Mouse (Mus musculus) liver, embryonic 14.5 days (tissue): ENCODE measurements around the gene Aoc2. TPM values are rescaled to one million over a fixed set of nuclear protein-coding genes. Genes with fewer than 3 reads are reported as not detected.

Source experiments
- ATAC-seq: fragments of 200-750 bp; cut with Nextera tagmentation; 2 replicates; pipeline ENCODE4 v1.8.0; 2017; ENCODE audit warnings: moderate number of reproducible peaks, mild to moderate bottlenecking, moderate library complexity; ENCODE audit not compliant: insufficient read depth
- DNase-seq, 3 experiments: peaks; one replicate each; pipeline ENCODE4 v3.0.0-alpha.2; 2012 to 2013; ENCODE audit warnings: low read depth in 3 of 3, low spot score in 3 of 3
- H3K27ac ChIP-seq: fragments of 300-500 bp; sonication (generic); 2 replicates; pipeline ENCODE4 v1.5.1; 2014; ENCODE audit warnings: moderate library complexity, mild to moderate bottlenecking, control low read depth, inconsistent platforms
- H3K27me3 ChIP-seq: fragments of 300-500 bp; sonication (generic); 2 replicates; pipeline ENCODE4 v1.6.1; 2014; ENCODE audit warnings: mild to moderate bottlenecking, low read length, moderate library complexity; ENCODE audit not compliant: control insufficient read depth, insufficient read depth
- H3K36me3 ChIP-seq: fragments of 300-500 bp; sonication (generic); replicated peaks from 2 replicates; pipeline ENCODE4 v1.6.1; 2014; ENCODE audit warnings: low read depth; ENCODE audit not compliant: control insufficient read depth, insufficient read depth
- H3K4me1 ChIP-seq, 2 experiments: fragments of 200-500 bp in 1 of 2; fragments of 300-500 bp in 1 of 2; sonication (generic) in 1 of 2; replicated peaks; 2 replicates each; pipeline ENCODE4 v1.6.1; 2012 to 2014; ENCODE audit warnings: antibody characterized with exemption in 1 of 2, inconsistent platforms in 1 of 2, low read length in 1 of 2; ENCODE audit not compliant: control insufficient read depth in 2 of 2, insufficient read depth in 2 of 2
- H3K4me2 ChIP-seq: fragments of 300-500 bp; sonication (generic); 2 replicates; pipeline ENCODE4 v1.6.1; 2014; ENCODE audit warnings: low read depth, mild to moderate bottlenecking, control low read depth, moderate library complexity
- H3K4me3 ChIP-seq, 2 experiments: fragments of 200-500 bp in 1 of 2; fragments of 300-500 bp in 1 of 2; sonication (generic) in 1 of 2; 2 replicates each; pipeline ENCODE4 v1.5.1; 2012 to 2014; ENCODE audit warnings: low read depth in 2 of 2, low read length in 2 of 2, mild to moderate bottlenecking in 2 of 2, control low read depth in 1 of 2, inconsistent platforms in 1 of 2, moderate library complexity in 1 of 2; ENCODE audit not compliant: insufficient read depth in 1 of 2
- H3K9ac ChIP-seq: fragments of 300-500 bp; sonication (generic); replicated peaks from 2 replicates; pipeline ENCODE4 v1.6.1; 2014; ENCODE audit warnings: mild to moderate bottlenecking, control low read depth, moderate library complexity
- H3K9me3 ChIP-seq: fragments of 300-500 bp; sonication (generic); 2 replicates; pipeline ENCODE4 v1.6.1; 2016; ENCODE audit warnings: low read length, mixed read lengths; ENCODE audit not compliant: control insufficient read depth
- CTCF ChIP-seq: IDR thresholded peaks from 2 replicates; pipeline ENCODE4 v1.5.1; 2016; ENCODE audit warnings: antibody characterized with exemption, low read depth, control low read depth
- EP300 ChIP-seq: IDR thresholded peaks from 2 replicates; pipeline ENCODE4 v1.6.1; 2016; ENCODE audit warnings: antibody characterized with exemption, low read depth
- WGBS: fragments of 180-500 bp; shearing (Covaris S2); extraction: QIAGEN DNeasy Blood & Tissue Kit; methylation state at CpG from one replicate; pipeline ENCODE4 v1.1.7; 2014; ENCODE audit not compliant: insufficient replicate concordance; 5-methylcytosine and 5-hydroxymethylcytosine counted together
- polyA plus RNA-seq, 2 experiments: library from polyadenylated mRNA; depleted of rRNA in 1 of 2; stranded (reverse) in 1 of 2; unstranded in 1 of 2; fragments of >200 nt; fragmentation: Nextera tagmentation in 1 of 2; extraction: Ambion mirVana in 1 of 2; gene quantifications; 2 replicates each; pipeline versions ENCODE4 v1.2.1 to v1.2.3; 2012 to 2014

Aoc2 gene
- polyA plus RNA-seq, 2 experiments, result 1.0 to 4.7 TPM

DNA sequence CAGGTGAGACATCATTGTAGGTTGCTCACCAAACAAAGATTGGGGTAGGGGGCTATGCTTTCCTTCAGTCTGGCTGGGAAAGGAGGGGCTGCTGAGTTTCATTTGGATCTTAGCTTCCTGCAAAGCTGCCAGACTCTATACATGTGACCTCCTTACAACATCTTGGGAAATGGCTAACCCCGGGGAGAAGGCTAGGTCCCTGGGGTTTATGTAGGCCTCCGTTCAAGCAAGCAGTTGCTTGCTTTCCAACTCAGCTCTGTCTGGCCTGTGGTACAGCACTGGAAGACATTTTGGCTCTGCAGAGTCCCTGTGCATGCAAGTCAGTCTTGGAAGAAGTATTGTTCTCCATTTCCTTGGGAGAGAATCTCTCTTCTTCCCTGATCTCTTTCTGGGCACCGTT lies 7.7 kb downstream of the Aoc2 start:
- no peak overlapping the region for H3K9ac ChIP-seq
- H3K4me3 ChIP-seq, result no peak overlapping the region
- TF ChIP-seq EP300 (no peak), CTCF (no peak)
- no peak for DNase-seq
- WGBS, result 66% methylated on average over 3 of the region's 3 CpGs
- no peaks in the 10 kb centered on the region for H3K27me3 ChIP-seq
- peaks cover 0 to under 1% of the 10 kb centered on the region in 2 experiments; a peak in 2 of 4 replicates for H3K4me1 ChIP-seq
- H3K36me3 ChIP-seq, result no peaks in the 10 kb centered on the region; the same call in 1 of the 2 replicates
- H3K9me3 ChIP-seq, result no peaks in the 10 kb centered on the region
- no peak overlapping the region for H3K27ac ChIP-seq
- ATAC-seq, result no peak
- no peak overlapping the region for H3K4me2 ChIP-seq

DNA sequence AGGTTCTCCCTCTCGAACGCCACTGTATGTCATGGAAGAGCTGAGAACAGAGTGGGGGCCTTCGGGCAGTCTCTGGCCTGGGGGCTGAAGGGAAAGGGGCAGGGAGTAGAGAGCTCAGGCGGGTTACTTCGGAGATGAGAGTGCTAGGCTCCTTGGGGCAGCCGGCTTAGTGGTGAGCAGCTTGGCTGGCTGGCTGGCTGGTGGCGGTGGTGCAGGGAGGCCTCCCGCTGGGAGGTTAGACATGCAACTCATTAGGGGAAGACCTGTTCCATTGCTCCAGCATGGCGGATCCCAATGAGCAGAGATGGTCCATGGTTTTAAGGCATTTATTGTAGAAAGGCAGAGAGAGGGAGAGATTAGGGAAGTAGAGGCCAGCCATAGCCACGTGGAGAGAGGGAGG lies 9.2 kb downstream of the Aoc2 start:
- 58% methylated on average over 10 of the region's 10 CpGs for WGBS

DNA sequence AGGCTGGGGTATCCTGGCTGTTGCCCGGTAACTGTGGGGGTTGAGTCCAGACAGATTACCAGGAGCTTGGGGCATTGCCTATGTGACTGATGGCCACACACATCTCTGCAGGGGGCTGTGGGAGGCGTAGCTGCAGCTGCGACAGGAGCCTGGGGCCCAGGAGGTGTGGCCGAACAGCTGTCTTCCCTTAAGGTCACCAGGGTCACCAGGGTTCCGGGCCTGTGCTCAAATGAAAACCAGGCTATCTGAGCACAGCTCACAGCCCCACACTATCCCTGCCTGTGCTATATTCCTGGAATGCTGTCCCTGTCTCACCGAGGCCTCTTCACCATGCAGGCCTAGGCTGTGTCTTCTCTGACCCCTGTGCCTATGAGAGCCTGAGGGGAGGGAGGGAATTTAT lies 9.7 kb downstream of the Aoc2 start:
- DNase-seq, result no peak
- 38% methylated on average over 6 of the region's 6 CpGs for WGBS
- no peak overlapping the region for H3K9ac ChIP-seq
- H3K4me3 ChIP-seq, result no peak overlapping the region
- TF ChIP-seq CTCF, result no peak
- TF ChIP-seq EP300, result no peak
- ATAC-seq, result no peak
- H3K27me3 ChIP-seq, result no peaks in the 10 kb centered on the region
- no peak overlapping the region for H3K27ac ChIP-seq
- no peak overlapping the region for H3K4me2 ChIP-seq
- no peaks in the 10 kb centered on the region for H3K36me3 ChIP-seq
- H3K9me3 ChIP-seq, result no peaks in the 10 kb centered on the region
- H3K4me1 ChIP-seq, result peaks cover 3 to 12% of the 10 kb centered on the region in 2 experiments

More for the DNA sequence above, 9.2 kb downstream of the Aoc2 start:
- Histone ChIP-seq H3K9me3 (no peaks in the 10 kb centered on the region), H3K4me2 (no peak overlapping the region), H3K9ac (no peak overlapping the region), H3K27me3 (no peaks in the 10 kb centered on the region), H3K4me3 (no peak overlapping the region), H3K27ac (no peak overlapping the region), H3K4me1 (peaks cover 3 to 12% of the 10 kb centered on the region in 2 experiments), H3K36me3 (no peaks in the 10 kb centered on the region)
- ATAC-seq, result no peak
- no peak for TF ChIP-seq EP300
- TF ChIP-seq CTCF, result no peak
- no peak for DNase-seq

DNA sequence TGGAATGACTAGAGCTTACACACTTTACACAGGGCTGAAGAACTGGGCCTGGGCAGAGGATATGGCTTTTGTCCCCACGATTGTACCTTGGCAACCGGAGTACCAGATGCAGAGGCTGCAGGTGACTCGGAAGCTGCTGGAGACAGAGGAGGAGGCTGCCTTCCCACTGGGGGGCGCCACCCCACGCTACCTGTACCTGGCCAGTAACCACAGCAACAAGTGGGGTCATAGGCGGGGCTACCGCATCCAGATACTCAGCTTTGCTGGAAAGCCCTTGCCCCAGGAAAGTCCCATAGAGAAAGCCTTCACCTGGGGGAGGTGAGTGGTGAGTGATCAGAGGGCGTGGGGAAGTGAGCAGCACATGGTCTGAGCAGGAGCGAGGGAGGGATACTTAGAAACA lies 10.8 kb downstream of the Aoc2 start:
- H3K9ac ChIP-seq, result no peak overlapping the region
- ATAC-seq (no peak), DNase-seq (no peak)
- no peak overlapping the region for H3K4me3 ChIP-seq
- no peak overlapping the region for H3K4me2 ChIP-seq
- TF ChIP-seq CTCF (peak; percentile 56), EP300 (no peak)
- peaks cover 3 to 12% of the 10 kb centered on the region in 2 experiments for H3K4me1 ChIP-seq
- no peak overlapping the region for H3K27ac ChIP-seq
- H3K9me3 ChIP-seq, result no peaks in the 10 kb centered on the region
- WGBS, result 72% methylated on average over 9 of the region's 9 CpGs
- H3K27me3 ChIP-seq, result no peaks in the 10 kb centered on the region
- no peaks in the 10 kb centered on the region for H3K36me3 ChIP-seq

- no peaks in the 10 kb centered on the region for H3K27me3 ChIP-seq
- H3K27ac ChIP-seq, result no peak overlapping the region
- H3K36me3 ChIP-seq, result no peaks in the 10 kb centered on the region
- DNase-seq, result peak; percentile 48 to 61 (median 53)
- H3K4me3 ChIP-seq, result peak overlapping the region in 1 of 2 experiments; percentile 37; a peak in 3 of 4 replicates
- peak overlapping the region; percentile 42 for H3K4me2 ChIP-seq
- H3K9me3 ChIP-seq, result no peaks in the 10 kb centered on the region
- TF ChIP-seq CTCF (no peak), EP300 (no peak)
- no peak overlapping the region for H3K9ac ChIP-seq
- ATAC-seq, result peak; percentile 85
- 4% methylated on average over 9 of the region's 9 CpGs for whole genome bisulfite sequencing
- H3K4me1 ChIP-seq, result peaks cover 3 to 12% of the 10 kb centered on the region in 2 experiments
Observed at GRCm38 (mm10) chr11:101338123-101338760, 13.4 kb downstream of the Aoc2 start.
